Mouse (Mus musculus) skeletal muscle tissue, adult 2 months (tissue): ENCODE data around the gene Tmem104.

Experiments used
- DNase-seq: peaks from one replicate; pipeline ENCODE4 v3.0.0-alpha.2; 2012; ENCODE audit warnings: low read depth, low spot score

Tmem104 gene

DNA sequence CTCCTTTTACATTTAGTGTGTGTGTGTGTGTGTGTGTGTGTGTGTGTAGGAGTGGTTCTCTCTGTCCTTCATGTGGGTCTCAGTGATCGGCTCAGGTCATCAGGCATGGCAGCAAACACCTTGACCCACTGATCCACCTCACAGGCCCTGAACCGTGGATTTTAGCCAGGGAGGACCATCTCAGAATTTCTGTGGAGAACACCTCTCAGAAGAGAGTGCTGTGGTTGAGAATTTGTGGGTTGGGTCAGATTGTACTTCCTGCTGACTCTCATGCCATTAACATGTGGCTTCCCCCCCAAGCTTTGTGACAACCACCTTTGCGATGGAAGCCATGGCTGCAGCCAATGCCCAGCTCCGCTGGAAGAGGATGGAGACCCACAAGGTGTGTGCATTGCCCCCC lies 13.2 kb downstream of the Tmem104 start:
- no peak for DNase-seq

DNA sequence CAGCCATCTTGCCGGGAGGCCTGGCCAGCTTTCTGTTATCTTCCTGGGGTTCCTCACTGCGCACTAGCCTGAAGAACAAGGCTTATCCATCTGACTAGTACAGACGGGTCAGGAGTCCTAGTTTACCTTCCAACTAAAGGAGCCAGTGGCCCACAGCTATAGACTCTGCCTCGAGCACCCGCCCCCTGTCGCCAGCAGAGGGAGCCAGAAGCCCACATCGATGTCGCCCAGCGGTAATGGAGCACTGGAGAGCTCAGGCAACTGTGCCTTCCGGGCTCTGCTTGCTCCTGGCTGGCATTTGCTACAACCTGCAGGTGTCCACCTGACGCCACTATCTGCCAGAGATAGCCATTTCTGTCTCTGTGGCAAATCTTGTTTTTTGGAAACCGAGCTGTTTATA lies 15.0 kb downstream of the Tmem104 start:
- peak; percentile 56 for DNase-seq

DNA sequence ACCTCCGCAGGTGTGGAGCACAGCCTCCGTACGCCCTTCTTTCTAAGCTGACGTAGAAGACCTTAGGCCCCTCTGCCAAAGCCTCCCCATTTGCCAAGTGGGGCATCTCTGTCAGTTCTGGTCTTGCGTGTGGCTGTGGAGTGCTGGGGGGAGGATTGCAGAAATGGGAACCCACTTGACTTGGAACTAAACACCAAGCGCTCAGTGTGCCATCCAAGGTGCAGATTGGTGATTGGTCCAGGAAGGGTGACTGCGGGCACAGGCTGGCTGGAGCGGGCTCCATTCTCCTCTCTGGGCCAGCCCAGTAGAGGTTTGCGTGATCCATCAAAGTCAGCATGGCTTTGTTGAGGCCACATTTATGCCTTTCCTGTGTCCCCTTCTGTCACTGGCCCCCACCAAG lies 15.5 kb downstream of the Tmem104 start:
- no peak for DNase-seq

DNA sequence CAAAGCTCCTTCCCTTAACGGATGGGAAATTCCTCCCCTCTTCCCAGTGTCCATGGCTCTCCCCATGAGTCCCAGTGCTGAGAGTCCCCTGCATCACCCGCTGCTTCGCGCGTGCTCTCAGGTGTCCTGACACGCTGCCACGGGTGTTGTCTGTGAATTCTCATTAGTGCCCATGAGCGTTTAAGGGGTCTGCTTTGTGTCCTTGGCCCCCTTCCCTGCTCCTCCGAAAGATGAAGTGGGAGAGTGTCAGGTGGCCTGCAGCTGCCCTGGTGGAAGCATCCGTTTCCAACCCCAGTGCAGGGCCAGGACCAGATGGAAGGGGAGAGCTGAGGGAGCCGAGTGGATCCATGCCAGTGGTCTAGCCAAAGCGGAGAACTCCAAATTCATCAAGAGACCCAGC lies 20.8 kb downstream of the Tmem104 start:
- no peak for DNase-seq

DNA sequence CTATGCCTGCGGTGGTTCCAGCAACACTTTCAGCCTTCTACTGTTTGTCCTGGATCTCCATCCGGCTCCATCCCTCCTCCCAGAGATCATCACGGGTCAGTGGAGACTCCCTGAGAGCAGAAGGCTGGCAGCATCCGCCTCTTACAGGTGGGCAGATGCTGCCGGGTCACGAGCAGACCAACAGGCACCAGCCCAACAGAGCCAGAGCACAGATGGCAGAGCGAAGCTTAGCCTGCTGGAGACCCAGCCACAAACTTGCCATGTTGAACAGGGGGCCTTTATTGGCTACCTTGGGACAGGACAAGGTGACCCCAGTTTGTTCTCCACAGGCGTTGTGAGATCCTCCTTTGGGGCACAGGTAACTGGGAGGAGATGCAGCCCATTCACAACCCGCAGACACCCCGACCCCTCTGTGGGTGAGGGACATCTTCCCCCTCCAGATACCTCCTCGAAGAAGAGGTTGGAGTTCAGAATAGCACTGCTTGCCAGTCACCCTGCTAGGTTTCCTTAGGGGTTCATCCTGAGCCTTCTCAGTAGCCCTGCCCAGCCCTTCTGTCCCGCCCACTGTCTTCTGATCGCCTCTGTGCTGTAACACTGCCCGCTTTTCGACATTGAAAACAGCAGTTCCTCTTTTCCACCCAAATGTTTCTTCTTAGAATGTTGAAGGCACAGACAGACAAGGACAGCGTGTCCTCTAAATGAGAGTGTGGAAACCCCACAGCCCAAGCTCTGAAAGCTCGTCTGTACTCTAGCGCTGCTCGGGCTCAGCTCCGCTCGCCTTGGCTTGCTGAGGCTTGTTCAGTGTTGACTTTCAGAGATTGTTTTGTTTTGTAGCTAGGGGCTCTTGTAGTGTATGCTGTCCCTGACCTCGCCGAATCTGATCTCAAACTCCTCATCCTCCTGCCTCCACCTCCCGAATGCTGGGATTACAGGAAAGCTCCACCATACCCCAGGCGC lies 21.8 kb downstream of the Tmem104 start:
- no peak for DNase-seq

DNA sequence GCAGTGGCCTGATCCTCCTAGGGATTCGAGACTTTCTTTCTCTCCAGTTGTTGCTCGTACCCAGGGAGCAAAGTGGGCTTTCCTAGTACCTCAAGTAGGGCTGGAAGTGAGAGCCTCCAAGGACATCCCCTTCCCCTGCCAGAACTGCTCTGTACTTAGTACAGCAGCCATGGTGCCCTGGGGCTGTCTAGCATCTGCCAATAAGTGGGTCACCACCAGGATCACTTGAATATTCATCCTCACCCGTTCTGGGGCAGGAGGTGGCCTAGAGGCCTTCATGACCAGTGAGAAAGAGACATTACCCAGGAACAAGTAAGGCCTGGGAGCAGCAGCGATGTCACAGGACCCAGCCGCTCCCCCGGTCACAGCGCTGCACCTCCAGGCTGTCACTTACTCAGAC lies 22.7 kb downstream of the Tmem104 start:
- no peak for DNase-seq

DNA sequence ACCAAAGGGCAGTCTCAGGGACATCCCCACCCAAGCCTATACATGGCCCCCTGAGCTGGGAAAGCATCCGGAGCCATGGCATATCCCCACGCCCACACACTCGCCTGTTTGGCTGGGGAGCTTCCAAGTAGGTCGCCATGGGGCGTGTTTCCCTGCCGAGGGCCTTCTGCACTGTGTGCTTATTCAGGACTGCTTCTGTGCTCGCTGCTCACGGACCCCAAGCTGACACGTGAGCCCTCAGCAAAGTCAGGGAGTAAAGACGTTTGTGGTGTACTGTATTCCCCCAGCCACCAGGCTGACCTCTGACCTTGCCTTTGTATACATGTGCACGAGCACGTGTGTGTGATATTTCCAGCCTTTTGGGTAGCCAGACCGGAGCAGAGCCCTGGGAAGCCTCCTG lies 24.8 kb downstream of the Tmem104 start:
- DNase-seq = no peak

DNA sequence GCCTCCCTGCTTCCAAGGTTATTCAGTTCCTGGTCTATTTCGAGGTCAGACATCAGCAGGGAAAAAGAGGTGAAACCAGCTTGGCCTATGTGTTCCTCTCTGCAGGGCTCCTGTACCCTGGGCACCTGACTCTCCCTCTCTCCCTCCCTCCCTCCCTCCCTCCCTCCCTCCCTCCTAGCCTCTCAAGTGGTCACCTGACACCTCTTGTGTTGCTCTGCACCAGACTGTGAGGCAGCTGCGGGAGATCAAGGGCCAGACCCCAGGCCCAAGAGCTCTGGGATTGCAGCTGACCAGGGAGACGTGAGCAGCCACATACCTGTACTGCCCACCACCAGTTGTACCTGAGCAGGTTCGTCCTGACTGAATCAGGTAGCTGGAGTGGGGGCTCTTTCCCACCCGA lies 27.8 kb downstream of the Tmem104 start:
- no peak for DNase-seq

DNA sequence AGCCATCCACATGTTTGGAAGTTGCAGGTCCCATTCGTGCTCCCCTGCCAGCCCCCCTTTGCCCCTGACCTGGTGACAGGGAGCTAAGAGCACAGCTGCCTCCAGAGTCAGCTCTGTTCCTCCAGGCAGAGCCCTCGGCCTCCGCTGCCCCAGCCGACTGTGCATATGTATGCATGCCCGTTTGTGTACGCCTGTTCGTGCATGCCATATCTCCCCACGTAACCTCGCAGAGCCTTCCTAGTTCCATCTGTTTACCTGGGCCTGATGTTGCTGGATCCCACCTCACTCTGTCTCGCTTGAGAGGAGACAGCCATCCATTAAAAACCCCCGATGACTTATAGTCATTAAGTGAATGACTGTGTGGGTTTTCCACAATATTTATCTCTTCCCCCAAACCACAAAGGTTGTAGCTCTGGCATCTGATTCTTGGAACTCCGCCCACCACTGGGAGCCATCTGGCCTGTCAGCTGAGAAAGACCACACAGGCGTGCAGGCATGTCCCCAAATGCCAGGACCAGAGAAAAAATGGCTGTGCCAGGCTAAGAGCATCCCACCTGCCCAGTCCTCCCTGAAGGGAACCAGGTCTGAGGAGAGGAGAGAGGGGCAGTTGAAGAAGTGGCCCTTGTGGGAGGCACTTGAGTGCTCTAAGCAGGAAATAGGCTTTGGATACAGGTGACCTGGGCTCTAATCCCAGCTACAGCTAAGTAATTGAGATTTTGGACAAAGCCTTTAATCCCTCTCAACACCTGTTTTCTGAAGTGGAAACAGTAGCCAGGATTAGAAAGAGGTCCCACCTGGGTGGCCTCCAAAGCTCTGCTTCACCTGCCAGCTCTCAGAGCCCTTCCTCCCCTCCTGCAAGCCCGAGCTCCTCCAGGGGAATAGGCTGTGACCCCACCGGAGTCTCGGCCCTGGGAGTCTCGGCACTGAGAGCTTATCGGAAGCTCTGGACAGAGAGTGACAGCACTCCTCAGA lies 30.4 kb downstream of the Tmem104 start:
- no peak for DNase-seq

DNA sequence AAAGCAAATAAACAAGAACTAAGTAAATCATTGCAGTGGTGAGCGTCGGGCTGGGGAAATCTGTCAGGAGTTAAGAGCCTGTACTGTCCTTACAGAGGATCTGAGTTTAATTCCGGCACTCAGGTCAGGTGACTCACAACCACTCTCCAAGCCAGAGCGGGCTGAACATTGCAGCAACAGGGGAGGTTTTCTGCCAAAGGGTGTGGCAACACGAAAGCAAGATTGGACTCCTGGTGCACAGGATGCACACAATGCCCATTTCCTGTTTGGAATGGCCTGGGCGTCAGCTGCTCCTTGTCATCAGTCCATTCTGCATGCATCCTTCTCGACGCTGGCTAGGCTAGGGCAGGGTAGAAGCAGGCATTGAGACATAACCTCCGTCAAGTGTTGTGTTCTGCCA lies 32.0 kb downstream of the Tmem104 start:
- peak; percentile 68 for DNase-seq

DNA sequence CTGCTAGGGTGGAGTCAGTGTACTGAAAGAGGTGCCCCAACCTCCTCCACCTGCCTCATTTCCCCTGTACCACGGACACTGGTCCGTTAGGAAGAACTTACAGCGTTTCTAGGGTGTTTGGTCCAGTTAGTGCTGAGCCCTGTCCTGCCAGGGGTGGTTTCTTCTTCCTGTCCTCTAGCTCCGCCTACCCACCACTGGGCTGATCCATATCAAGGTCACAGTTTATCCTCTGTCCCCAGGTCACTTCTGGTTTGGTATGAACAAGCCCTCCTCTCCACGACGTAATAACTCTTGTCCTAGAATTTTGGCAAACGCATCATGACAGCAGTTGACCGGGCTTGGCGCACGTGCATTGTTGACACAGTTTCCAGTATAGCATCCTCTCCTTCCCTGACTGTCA lies 32.4 kb downstream of the Tmem104 start:
- no peak for DNase-seq

DNA sequence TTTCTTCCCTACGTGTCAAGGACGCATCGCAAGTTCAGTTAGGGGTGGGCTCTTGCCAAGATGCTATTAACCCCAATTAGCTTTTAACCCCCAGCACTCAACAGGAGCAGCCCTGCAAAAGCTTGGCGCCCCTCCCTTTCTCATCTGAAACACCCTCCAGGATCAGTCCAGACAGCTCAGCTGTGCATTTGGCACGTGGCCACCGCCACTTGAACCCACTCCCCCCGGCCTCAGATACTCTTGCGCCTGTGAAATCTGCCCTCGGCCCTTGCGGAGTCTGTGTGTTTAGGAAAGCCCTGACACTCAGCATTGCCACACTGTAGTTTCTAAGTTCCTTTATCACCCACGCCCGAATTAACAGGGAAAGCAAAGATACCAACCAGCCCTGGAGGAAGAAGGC lies 34.8 kb downstream of the Tmem104 start:
- DNase-seq = no peak

DNA sequence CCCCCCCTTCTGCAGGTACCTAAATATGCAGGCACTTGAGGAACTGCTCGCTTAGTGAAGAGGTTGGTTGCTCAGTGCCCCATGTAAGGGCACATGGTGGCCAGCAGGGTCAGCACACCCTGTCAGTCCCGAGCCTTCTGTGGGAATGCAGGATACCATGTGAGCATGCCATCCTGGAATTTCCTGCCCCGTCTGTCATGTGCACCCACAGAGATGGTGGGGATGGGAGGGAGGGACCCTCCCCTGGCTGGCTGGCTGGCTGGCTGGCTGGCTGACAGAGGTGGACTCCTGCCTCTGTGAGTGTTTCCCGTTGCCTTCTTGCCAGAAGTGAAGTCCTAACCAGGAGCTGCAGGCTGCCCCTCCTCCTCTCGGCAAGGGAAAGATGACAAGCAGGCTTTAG lies 35.3 kb downstream of the Tmem104 start:
- no peak for DNase-seq

DNA sequence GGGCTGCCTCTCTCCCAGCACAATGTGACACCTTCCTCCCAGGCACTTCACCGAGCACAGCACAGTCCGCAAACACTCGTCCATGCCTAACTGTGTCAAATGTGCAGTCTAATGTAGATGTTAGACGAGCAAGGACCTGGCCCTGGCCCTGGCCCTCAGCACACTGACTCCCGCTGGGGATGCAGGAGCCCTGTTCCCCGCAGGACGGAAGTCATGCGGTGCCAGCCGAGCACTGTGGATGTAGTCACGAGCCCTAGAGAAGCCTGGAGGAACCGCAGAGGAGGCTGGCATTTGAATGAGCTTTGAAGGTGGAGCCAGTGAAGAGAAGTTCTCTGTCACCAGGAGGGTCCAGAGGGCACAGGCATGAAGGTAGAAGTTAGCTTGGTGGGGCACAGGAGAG lies 36.2 kb downstream of the Tmem104 start:
- DNase-seq = no peak

DNA sequence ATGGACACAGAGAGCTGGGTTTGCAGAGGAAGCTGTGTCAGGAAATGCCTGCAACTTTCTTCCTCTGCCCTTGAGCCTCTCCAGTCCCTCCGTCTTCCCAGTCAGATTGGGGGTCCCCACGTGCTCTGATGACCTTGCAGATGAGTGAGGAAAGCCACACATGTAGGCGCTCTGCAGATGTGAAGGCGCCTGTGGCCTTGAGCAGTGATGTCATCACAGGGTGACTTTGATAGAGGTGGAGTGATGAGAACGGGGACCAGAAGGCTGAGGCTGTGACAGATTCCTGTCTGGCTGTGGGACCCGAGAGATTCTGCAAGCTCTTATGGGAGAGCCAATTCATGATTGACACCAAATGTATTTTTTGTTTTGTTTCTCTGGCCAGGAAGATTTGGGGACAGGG lies 36.6 kb downstream of the Tmem104 start:
- no peak for DNase-seq

DNA sequence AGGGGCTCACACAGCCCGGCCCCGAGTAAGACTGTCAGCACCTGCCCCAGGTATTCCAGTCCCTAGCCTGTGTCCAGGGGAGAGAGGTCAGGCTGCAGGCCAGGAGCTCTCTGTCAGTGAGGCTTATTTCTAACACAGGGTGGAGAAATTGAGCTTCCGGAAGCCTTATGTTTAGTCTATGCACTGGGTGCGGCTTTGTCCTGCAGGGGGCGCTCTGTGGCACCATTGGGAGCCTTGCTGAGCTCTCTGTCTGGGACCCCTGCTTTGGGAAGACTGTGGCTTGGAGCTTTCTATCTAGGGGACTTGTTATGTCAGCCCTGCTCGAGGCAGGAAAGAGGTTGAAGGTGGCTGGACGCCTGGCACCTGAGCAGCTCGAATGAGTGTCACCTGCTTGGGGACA lies 37.6 kb downstream of the Tmem104 start:
- DNase-seq = no peak

DNA sequence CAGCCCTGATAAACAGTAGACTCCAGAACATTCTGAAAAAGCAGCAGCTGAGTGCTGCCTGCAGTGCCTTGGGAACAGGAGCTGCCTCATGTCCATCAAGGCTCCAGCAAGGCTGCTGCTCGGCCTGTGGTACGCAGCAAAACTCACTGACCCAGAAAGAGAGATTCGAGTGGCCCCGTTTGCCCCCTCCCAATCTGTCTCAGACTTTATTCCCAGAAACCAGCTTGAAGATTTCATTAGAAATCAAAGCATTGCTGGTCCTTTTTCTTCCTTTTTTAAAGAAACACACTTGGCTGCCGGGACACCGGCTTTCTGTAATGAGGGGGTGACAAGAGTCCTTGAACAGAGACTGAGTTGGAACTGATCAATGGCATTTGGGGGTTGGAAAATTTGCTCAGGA lies 38.0 kb downstream of the Tmem104 start:
- no peak for DNase-seq

DNA sequence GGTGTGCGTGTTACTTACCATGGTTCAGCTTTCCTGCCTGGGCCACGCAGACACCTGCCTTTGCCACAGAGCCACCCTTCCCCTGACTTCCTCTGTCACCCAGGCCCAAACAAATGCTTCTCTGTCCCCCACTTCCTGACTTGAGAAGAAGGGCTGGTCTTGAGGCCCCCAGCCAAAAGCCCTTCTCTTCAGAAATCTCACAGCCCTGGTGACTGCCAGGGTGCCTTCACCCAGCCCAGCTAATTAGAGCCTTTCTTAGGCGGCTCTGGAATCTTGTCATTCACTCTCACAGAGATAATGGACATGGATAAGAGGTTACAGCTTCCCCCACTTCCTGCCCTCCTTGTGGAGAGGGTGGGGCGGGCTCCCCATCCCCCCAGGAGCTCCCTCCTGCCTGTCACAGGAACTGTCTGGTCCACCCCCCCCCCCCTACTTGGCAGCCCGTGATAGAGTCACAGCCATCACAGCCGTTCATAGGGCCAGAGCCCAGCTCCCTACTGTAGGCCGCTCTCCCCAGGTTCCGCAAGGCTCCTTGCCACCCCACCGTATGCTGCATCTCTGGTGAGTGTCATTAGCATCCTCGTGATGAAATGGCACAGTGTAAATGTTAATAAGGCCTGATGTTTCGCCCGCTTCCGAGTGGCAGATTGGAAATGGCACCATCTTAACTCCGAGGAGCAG lies 39.7 kb downstream of the Tmem104 start:
- DNase-seq = no peak

DNA sequence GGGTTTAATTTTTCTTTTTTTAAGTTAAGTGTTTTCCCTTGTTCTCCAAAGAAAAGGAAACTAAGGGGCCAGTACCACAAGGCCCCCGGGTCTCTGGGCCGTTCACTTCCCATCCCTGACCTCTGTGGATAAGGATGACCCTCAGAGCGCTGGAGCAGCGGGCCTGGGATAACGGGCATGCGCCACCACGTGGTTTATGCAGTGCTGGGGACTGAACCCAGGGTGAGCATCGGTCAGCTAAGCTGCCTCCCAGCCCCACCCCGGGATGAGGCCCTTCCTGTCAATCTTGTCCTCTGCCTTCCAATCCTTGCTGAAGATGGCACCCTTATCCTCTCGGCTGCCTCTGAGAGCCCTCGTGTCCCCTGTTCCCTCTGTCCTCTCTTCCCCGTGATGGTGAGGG lies 40.4 kb downstream of the Tmem104 start:
- no peak for DNase-seq

DNA sequence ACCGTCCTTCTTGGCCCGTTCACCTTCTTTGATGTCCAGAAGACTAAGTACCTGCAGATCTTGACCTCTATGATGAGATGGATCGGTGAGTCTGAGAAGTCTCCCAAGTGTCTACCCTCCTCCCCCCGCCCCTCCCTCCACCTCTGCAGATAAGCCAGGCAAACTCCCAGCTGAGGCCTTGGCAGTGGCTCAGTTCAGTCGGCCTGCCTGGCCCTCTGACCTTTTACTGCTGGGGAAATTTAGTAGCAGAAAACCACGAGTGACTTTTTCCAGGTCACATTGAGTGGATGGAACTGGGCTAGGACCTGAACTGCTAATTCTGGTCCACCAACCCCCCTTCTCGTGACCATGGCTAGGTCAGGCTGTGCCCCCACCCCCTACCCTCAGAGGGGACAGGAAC lies 41.1 kb downstream of the Tmem104 start:
- DNase-seq = peak; percentile 68

DNA sequence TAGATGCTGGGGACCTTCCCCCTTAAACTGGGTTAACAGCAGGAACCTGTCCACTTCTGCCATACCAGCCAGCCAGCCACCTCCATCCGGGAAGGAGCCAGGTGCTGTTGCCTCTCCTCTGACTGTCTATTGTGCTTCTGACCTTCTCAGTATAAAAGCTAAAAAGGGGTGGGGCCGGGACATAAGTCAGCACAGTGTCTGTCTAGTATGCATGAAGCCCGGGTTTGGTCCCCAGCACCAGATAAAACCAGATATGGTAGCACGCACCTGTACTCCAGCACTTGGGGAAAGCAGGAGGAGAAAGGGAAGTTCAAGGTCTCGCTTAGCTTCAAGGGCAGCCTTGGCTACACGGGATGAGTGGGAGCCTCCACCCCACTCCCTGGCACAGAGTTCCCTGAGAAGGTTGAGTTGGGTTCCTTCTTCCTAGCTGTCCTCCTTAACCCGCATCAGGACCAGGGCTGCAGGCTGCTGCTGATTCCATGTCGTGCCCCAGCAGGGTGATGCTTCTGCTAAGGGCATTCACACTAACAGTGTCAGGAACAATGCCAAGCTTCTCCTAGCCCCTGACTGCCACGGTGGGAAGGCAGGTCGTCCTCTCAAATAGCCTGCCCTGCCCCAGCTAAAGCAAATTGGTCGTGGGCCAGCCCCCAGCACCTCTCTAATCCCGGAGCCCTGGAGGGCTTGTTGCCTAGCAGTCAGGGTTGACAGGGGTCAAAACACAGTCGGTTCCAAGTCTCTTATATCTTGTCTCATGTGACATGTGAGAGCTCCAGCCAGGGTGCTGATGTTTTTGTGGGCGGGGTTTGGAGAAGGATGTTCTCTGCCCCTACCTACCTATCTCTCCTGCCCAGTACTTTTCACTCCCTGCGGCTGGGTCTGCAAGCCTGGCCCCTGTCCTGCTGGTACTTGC lies 42.0 kb downstream of the Tmem104 start:
- DNase-seq = peak; percentile 88
